ENCODE assay signal across 13 mouse cellular contexts in genomic region chr4:53145434-53146168, GRCm38 (mm10). TPM values are rescaled to one million over a fixed set of nuclear protein-coding genes. Genes with fewer than 3 reads are reported as not detected.
DNase-seq lines count a peak whose midpoint lies in the region; ATAC-seq and TF ChIP-seq lines count a peak whose summit lies in the region.
"Had no signal": no experiment of that assay in that cellular context is flagged by ENCODE, and none has a peak within 500 bp of the region (broad histone marks: within the 10 kb centered on the region; RNA-seq: fewer than 3 reads in every experiment).

No protein-coding gene starts in this region.

- no peaks in the 10 kb centered on the region for H3K27me3 ChIP-seq in heart, embryonic 10.5 days (ENCODE audit: insufficient read depth, poor library complexity, severe bottlenecking)
- no peaks in the 10 kb centered on the region for H3K27me3 ChIP-seq in heart, embryonic 11.5 days (ENCODE audit: control insufficient read depth, insufficient read depth, low read length)
- no peaks in the 10 kb centered on the region for H3K27me3 ChIP-seq in lung, embryonic 16.5 days (ENCODE audit: control insufficient read depth, insufficient read depth, low read depth, low read length)
- H3K27me3 ChIP-seq in small intestine, adult 2 months (ENCODE audit: control insufficient read depth, insufficient read depth, low read length): no peaks in the 10 kb centered on the region
- H3K27me3 ChIP-seq: midbrain, embryonic 12.5 days had no signal

- peaks cover 38% of the 10 kb centered on the region for H3K4me1 ChIP-seq in heart, embryonic 10.5 days
- H3K4me1 ChIP-seq in heart, embryonic 11.5 days (ENCODE audit: control insufficient read depth, insufficient read depth, low read length): peaks cover 13% of the 10 kb centered on the region; the same call in 1 of the 2 replicates
- peaks cover 25% of the 10 kb centered on the region for H3K4me1 ChIP-seq in lung, embryonic 16.5 days (replicated peaks; ENCODE audit: control insufficient read depth, insufficient read depth, low read length)
- no peaks in the 10 kb centered on the region; the same call in 1 of the 2 replicates for H3K4me1 ChIP-seq in small intestine, adult 2 months (ENCODE audit: control insufficient read depth, insufficient read depth, insufficient read length, low read length)

- no peak for TF ChIP-seq POLR2A in small intestine, adult 2 months (IDR thresholded peaks at IDR 0.05; ENCODE audit: low read depth, low read length)

- no peaks in the 10 kb centered on the region for H3K36me3 ChIP-seq in heart, embryonic 10.5 days
- H3K36me3 ChIP-seq in heart, embryonic 11.5 days (ENCODE audit: control insufficient read depth, insufficient read depth, low read length): no peaks in the 10 kb centered on the region
- no peaks in the 10 kb centered on the region for H3K36me3 ChIP-seq in lung, embryonic 16.5 days (ENCODE audit: control insufficient read depth, insufficient read depth, low read length)
- peaks cover 2% of the 10 kb centered on the region; the same call in 1 of the 2 replicates for H3K36me3 ChIP-seq in small intestine, adult 2 months (ENCODE audit: control insufficient read depth, insufficient read depth, low read length)
- H3K36me3 ChIP-seq: midbrain, embryonic 12.5 days had no signal

- H3K27ac ChIP-seq in heart, embryonic 10.5 days: 0 out of 2 replicates have a peak overlapping the region, but pooled peaks have one; percentile 6
- no peak overlapping the region for H3K27ac ChIP-seq in heart, embryonic 11.5 days (ENCODE audit: low read depth, low read length)
- no peak overlapping the region for H3K27ac ChIP-seq in lung, embryonic 16.5 days (ENCODE audit: low read length)
- H3K27ac ChIP-seq in small intestine, adult 2 months (ENCODE audit: insufficient read depth, low read depth, low read length): no peak overlapping the region
- H3K27ac ChIP-seq: kidney, postnatal 0 days; midbrain, embryonic 12.5 days had no signal

- no peak overlapping the region for H3K4me2 ChIP-seq in heart, embryonic 11.5 days
- H3K4me2 ChIP-seq in lung, embryonic 16.5 days (ENCODE audit: low read depth, low read length): no peak overlapping the region
- H3K4me2 ChIP-seq: midbrain, embryonic 12.5 days had no signal

- H3K9ac ChIP-seq in heart, embryonic 11.5 days (ENCODE audit: low read depth, low read length): no peak overlapping the region
- H3K9ac ChIP-seq in lung, embryonic 16.5 days (ENCODE audit: low read length): no peak overlapping the region
- H3K9ac ChIP-seq: midbrain, embryonic 12.5 days had no signal

- H3K4me3 ChIP-seq in heart, embryonic 10.5 days: no peak overlapping the region
- H3K4me3 ChIP-seq in heart, embryonic 11.5 days (ENCODE audit: low read depth, low read length): no peak overlapping the region
- no peak overlapping the region for H3K4me3 ChIP-seq in lung, embryonic 16.5 days (ENCODE audit: low read length)
- H3K4me3 ChIP-seq in small intestine, adult 2 months (ENCODE audit: low read depth, low read length): no peak overlapping the region
- H3K4me3 ChIP-seq: midbrain, embryonic 12.5 days had no signal

- no peak for ATAC-seq in heart, embryonic 11.5 days (replicated peaks; ENCODE audit: insufficient number of reproducible peaks, low FRiP score, low TSS enrichment)
- 0 out of 2 replicates have a peak, but pooled peaks have one; percentile 37 for ATAC-seq in lung, embryonic 16.5 days (ENCODE audit: low read depth)
- ATAC-seq: CD4-positive, CD25-positive, alpha-beta regulatory T cell, adult 4 months had no signal

- no peaks in the 10 kb centered on the region for H3K9me3 ChIP-seq in heart, embryonic 10.5 days
- H3K9me3 ChIP-seq in heart, embryonic 11.5 days (replicated peaks; ENCODE audit: control insufficient read depth, low read length): no peaks in the 10 kb centered on the region
- no peaks in the 10 kb centered on the region for H3K9me3 ChIP-seq in lung, embryonic 16.5 days (ENCODE audit: control insufficient read depth, low read length)
- H3K9me3 ChIP-seq: midbrain, embryonic 12.5 days had no signal

- DNase-seq in heart, embryonic 10.5 days (ENCODE audit: low spot score): no peak
- no peak for DNase-seq in lung, postnatal 10 days
- DNase-seq in ZHBTc4 (ENCODE audit: low read depth, low spot score): peak; percentile 44
- DNase-seq in ovary, postnatal 36 days (ENCODE audit: low spot score): no peak
- DNase-seq: adrenal gland, postnatal 25 days; gastrocnemius, postnatal 25 days; layer of hippocampus, adult 9-11 months had no signal

- WGBS in heart, embryonic 10.5 days: 62% methylated on average over 12 of the region's 12 CpGs
- WGBS in heart, embryonic 11.5 days (ENCODE audit: insufficient replicate concordance): 57% methylated on average over 12 of the region's 12 CpGs
- 70% methylated on average over 12 of the region's 12 CpGs for WGBS in lung, embryonic 16.5 days
- WGBS in small intestine, adult 2 months: 78% methylated on average over 12 of the region's 12 CpGs

- peak; percentile 18; the same call in 1 of the 2 replicates for TF ChIP-seq CTCF in small intestine, adult 2 months (IDR thresholded peaks at IDR 0.05; ENCODE audit: extremely low read depth, insufficient read length, insufficient replicate concordance, low read depth, low read length)

RNA-seq across cellular contexts. Expression of gene Abca1, which starts 14.1 kb away (rescaled TPM):
- 1.6 and 4.2 TPM in 2 replicates for polyA plus RNA-seq in heart, embryonic 10.5 days (2016; fragmentation: Nextera tagmentation; extraction: Ambion mirVana)
- 2.5 and 2.8 TPM in 2 replicates for polyA plus RNA-seq in heart, embryonic 11.5 days (2014; fragmentation: Nextera tagmentation; extraction: Ambion mirVana)
- polyA plus RNA-seq in lung, embryonic 16.5 days (2015; fragmentation: Nextera tagmentation; extraction: Ambion mirVana): 9.8 and 10.5 TPM in 2 replicates
- 0.70 and 2.8 TPM in 2 replicates for polyA plus RNA-seq in small intestine, adult 2 months (2012; rRNA removed)
